Mouse (Mus musculus) left cerebral cortex, adult 8-10 months (tissue): ENCODE data around the gene Kcnq1. TPM values are rescaled to one million over a fixed set of nuclear protein-coding genes. Genes with fewer than 3 reads are reported as not detected.

Experiments used
- DNase-seq, 2 experiments: peaks; one replicate each; pipeline ENCODE4 v3.0.0; 2022; ENCODE audit warnings: low spot score in 2 of 2
- total RNA-seq, 4 experiments: library from RNA; stranded (reverse); gene quantifications; 2 replicates each; pipeline ENCODE4 v1.2.4; 2022

The Kcnq1 gene
- total RNA-seq, 4 experiments from 2014 or later: 0.21 to 1.1 (median 0.86) TPM

DNA sequence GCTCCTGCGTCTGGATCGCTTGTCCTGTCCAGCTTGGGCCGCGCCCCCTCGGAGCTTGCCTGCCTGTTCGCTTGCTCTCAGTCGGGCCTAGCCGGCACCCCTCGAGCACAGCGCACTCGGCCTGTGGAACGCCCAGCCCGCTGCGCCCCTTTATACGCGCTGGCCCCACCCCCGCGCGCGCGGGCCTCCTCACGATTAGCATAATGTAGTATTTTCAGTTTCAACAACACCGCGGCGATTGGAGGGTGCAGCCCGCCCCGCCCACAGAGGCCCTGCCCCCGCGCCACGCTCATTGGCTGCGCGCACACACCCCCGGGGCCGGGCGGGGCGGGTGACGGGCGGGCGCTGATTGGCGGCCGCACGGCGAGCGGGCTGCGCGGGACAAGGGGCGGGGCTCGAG, 354.7 kb downstream of the Kcnq1 start, which contains the start of gene Cdkn1c:
TSS of gene Cdkn1c (minus strand) at position 177 of the 400 bp plus-strand sequence.
- DNase-seq: peak; percentile 45 to 84

DNA sequence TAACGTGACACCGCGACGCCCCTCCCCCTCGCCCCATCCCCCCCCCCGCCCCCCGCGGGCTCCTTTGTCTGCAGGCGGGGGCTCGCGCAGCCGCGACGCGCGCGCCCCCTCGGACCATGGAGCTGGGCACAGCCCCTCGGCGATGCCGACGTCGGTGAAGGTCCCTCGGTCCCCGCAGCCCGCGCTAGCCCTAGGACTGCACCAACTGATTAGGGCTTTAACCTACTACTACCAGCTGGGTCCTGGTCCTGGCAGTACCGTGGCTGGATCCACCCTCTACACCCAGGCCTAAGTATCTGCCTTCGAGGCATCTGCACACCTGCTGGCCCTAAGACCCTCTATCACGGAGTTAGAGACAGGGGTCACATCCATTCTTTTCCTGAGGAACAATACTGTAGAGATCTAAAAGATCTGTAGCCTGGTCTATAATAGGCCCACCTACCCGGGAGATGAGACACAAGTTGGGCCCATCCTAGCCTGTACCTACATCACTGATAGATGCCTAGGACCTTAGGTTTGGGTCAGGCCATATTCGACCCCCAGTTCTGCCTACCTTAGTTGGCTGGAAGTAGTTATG, 355.2 kb downstream of the Kcnq1 start:
- no peak for DNase-seq

DNA sequence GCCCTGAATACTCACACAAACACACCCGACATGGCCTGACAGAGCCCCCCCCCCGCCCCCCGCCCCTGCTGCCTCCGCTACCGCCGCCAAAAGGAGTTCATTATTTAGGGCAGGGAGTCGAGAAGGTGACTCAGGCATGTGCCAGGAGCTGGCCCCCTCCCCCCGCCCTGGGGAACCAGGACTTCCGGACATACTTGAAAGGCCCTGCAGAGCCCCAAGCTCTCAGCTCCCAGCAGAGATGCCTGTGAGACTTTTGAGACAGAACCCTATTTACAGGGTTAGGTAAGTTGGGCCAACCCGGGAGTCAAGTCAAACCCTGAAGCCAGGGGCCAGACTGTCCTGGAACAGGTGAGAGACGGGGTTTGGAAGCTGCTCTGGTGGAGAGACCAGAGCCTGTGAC, 355.8 kb downstream of the Kcnq1 start:
- no peak for DNase-seq

DNA sequence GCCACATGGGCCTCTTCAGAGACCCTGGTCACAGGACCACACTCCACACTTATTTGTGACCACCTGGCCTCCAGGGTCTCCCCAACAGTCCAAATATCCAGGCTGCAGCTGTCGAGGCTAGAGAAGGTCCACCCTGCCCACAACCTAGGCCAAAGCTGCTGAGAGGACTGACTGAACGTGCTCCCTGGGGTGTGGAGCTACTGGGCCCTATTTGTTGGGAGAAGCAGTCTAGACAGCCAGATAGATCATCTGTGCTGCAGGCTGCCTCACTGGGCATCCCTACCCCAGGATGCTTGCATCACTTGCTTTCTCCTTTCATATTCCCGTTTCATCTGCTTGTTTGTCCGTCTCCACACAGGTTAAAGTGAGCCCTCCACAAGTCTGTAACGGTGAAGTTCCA, 356.4 kb downstream of the Kcnq1 start:
- no peak for DNase-seq

DNA sequence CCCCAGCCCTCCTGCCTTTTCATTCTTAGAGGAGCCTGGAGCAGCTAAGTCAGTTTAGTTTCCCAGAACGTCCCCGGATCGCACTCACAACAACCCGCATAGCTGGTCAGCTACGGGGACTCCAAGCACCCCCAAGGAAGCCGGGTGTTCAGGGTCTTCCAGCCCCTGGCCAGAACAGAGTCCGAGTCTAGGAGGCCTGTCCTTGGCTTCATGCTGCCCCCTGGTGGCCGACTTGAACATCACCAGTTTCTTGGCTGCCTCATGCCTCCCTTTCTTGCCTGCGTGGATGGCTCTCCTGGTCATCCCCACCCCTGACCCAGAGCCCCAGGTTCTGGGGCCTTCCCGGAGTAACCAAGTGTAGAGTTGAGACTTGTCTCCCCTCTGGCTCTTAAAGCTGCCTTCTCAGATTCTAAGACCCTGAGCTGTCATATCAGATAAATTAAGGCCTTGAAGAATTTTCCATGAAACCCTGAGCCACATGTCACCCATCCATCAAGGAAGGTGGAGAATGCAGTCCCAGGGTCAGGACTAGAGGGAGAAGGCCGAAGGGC, 357.8 kb downstream of the Kcnq1 start:
- peak in 1 of 2 experiments; percentile 54 for DNase-seq

DNA sequence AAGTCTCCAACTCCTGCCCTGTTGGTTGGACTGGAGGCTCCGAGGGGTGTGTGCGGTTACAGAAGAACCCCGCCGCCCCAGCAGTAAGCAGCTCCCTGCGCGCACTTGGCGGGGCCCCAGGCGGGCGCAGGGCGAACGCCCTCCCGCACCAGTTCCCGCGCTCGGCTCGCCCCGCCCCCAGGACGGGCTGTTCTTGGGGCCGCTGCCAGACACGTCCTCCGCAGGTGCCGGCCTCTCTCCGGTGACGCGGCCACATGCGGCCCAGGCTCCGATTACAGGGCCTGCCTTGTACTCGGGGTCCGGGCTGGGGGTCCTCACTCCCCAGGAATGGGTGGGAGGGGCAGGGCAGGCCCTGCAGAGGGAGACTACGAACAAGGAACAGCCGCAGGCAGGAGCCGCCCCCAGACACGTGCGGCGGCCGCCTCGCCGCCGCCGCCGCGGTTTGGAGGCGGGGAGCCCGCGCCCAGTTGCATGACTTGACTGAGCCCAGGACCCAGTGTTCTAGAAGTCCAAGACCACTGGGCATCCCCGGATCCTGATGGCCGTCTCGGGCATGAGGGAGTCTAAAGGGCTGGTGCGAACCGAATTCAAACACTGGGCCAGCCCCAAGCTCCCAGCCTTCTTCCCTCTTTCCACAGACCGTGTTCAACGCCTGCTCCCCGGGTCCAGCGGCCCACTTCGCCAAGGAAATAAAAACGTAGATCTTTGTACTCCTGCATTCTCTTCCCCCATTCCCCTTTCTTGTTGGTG, 358.8 kb downstream of the Kcnq1 start:
- DNase-seq: no peak

DNA sequence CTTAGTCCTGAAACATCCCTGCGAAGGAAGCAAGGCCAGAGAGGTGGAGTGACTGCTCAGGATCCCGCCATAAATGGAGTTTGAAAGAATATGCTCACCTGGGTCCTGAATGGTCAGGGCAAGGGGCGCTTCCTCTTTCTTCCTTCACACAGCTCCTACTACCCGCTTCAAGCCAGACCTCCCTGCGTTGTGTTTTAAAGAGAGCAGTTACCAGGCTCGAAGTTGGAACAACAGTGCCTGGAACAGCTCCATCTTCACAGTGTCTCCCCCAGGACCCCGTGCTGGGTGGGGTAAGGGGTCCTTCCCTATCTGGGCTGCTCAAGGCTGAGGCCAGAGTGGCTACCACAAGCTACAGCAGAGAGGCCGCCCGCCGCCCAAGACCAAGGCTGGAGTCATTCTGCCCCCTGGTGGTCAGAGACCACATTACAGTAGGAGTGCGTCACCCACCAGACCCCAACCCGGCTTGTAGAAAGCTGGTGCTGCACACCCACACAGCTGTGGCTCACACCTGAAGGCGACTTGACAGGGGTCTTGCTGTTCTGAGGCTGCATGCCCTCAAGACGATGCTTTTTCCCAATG, 360.0 kb downstream of the Kcnq1 start:
- DNase-seq: peak; percentile 50 to 73

DNA sequence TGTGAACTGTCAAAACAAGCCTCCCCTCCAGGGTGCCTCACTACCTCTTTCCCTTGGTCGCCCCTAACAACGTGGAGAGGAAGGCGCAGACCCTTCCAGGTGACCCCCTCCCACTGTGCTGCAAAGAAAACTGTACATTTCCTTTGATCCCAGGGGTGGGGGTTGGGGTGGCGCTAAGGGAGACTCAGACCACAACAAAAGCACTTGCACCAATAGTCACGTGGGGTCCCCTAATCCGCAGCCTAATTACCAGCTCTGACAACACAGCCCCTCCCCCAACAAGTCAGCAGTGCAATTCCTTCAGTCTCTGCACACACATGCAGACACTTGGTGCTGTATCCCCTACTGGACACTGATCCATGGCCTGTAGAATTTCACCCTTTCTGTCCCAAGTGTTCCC, 361.6 kb downstream of the Kcnq1 start:
- DNase-seq: no peak

DNA sequence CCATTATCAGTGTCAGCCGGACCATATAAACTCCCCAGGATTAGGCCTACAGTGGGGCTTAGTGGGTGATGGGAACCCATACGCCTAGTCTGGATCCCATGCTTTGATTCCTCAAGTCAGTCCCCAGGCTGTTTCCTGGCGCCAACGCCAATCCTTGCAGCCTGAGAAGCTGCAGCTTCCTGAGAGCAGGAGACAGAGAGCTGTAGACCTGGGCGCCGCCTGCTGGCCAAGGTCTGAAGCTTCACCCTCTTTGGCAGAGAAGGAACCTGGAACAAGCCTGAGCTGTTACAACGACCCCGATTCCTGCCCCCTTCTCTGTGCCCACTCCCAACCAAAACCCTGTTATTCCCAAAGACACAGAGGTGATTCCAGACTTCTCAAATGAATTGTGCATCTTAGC, 363.8 kb downstream of the Kcnq1 start:
- peak in 1 of 2 experiments; percentile 51 for DNase-seq

DNA sequence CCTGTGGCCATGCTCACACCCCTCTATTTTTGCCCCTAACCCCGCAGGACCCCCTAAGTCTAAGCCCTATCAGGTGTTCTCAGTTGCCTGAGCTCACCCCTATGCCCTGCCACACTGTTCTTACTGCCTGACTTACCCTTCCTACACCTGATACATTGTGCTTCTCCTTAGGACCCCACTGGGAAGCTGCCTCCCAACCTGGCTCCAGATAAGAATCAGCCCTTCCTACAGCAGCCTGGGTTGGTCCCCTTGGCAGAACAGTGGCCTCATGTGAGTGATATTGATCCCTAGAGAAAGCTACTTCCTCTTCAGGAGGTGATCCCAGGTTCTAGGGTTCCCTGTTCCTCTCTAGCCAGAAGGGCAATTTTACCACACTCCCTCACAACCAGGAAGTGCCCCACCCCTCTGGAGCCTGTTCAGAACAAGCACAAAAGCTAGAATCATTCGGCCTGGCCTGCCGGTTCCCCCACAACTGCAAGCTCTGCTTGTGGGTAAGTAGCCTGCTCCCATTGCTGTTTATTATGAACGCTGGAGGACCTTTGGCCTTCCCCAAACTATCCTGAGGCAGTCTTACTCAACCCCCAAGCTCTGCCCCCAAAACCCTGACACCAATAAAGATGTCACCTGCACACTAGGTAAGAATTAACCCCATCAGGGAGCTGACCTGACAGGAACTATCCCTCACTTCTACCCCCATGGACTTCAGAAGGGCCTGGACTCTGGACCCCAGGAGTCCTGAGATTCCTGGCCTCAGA, 367.4 kb downstream of the Kcnq1 start, which contains the start of gene Slc22a18:
TSS of gene Slc22a18 (plus strand) at position 390 of the 755 bp plus-strand sequence.
- no peak for DNase-seq

DNA sequence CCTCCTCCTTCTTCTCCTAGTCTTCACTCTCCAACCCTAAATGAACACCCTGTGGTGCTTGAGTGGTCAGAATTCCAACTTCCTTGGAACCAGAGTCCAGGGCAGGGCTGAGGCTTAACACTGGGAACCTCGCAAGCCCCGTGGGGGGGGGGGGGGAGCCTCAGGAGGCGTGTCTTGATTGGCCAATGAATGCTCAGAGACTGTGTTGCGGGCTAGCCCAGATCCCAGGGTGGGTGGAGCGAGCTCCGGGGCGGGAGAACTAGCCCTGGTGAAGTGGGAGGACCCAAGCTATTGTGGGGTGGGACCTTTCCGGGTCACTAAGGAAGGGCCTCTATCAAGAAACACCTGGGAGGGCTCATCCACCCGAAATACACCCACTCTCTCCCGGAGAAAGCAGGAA, 368.6 kb downstream of the Kcnq1 start:
- DNase-seq: no peak

DNA sequence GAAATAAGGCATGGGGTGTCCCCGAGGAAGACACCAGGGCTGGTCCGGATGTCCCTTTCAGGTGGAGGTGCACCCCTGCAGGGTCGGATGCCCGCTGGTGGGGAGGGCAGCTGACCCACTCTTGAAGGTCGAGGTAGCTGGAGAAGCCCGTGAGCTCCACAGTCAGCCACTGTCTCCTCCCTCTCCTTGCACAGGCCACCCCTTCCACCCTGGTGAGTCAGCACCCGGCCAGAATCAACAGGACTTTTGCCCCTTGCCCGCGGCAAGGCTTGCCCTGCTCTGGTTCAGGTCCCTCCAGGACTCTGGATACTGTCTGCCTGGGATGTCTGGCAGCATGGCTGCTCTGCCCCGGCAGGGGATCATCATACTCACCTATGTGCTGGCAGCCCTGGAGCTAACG, 369.7 kb downstream of the Kcnq1 start:
- DNase-seq: no peak

Other genes starting within 250 kb of the Kcnq1 start
- 1 to 10 TPM; 2.4 to 4.9 (median 2.6) TPM for gene Th, start 175.2 kb upstream of the Kcnq1 start, total RNA-seq
- gene Ascl2, start 137.1 kb upstream of the Kcnq1 start, total RNA-seq: under 1 TPM in 3 of 4 experiments, not detected in 1; 0.21 to 0.53 (median 0.46) TPM
- under 1 TPM; 0.18 to 0.44 (median 0.29) TPM for gene Tspan32, start 101.3 kb upstream of the Kcnq1 start, total RNA-seq
- 100 to 1,000 TPM; 406 to 526 (median 451) TPM for gene Cd81, start 53.6 kb upstream of the Kcnq1 start, total RNA-seq
- 10 to 100 TPM; 37.0 to 42.1 (median 39.8) TPM for gene Tssc4, start 37.1 kb upstream of the Kcnq1 start, total RNA-seq
- not detected for gene Trpm5, start 11.7 kb upstream of the Kcnq1 start, total RNA-seq